Mouse (Mus musculus) adrenal gland, adult (tissue): ENCODE data around the gene Rims1.

ENCODE experiments used
- DNase-seq, 2 experiments: peaks; one replicate each; pipeline ENCODE4 v3.0.0; 2022 to 2023; ENCODE audit warnings: low spot score in 1 of 2; ENCODE audit not compliant: inconsistent age in 2 of 2

Gene Rims1

DNA sequence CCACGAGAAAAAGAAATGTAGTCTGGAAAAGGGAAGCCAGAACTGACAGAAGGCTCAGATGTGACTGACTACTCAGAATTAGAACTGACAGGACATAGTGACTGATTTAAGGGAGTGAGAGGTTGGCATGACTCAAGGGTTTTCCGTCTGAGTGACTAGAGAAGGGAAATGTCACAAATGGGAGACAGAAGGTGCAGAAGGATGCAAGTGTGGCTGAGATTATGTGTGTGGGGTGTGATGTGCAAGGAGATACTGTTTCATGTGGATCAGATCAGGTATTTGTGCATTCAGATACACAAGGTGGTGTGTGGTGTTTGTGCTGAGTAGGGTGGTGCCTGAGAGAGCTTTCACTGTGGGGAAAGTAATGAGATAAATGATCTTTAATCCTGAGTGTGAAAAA lies 96.3 kb downstream of the Rims1 start:
- no peak for DNase-seq

DNA sequence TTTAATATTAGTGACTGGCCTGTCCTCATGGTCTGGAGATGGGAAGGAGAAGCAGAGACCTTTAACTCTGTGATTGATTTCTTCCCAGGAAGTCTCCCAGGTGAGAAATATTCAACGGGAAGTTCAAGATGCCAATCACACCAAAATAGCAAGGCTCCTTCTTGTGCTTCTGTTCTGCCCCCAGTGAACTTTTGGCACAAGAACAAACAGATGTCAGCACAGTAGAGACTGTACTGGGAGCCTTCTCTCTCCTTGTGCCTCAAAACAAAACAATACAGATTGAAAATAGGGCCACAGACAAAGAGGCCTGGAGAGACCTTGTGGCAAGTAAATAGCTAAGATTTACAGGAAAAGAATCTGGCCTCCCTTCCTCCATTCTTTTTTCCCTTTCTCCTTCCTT lies 110.7 kb downstream of the Rims1 start:
- DNase-seq, result no peak

DNA sequence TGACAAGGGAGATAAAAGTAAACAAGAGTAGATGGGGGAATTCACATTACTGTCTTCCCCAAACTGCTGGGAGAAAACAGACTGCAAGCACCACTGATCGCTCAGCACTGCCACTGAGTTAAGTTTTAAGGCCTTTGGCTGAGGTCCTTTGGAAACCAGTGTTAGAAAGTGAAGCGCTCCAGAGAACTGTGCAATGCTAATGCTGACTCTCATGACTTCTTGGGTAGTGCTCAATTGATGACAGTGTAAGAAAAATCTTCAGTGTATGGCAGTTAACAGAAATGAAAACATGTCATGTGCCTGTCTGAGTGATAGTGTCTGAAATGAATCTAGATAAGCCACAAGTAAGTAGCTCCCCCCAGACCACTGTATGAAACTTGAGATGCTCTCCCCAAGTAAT lies 111.3 kb downstream of the Rims1 start:
- DNase-seq, result no peak

DNA sequence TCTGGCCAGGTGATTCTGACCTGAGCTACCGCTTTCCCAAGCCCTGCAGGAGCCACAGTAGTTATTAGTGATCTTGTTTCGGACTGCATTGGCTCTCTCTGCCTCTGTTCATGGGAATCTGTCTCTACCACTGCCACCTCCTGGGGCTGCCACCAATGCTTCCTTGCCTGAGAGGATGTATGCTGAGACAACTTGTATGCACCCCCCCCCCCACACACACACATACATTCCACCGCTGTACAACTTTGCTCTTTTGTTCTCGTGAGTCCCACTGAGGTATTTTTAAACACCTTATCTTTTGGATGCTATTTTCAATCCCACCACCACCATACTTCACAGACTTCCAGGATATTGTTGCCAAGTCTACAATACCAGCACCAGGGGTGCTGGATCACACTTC lies 122.3 kb downstream of the Rims1 start:
- DNase-seq, result no peak

DNA sequence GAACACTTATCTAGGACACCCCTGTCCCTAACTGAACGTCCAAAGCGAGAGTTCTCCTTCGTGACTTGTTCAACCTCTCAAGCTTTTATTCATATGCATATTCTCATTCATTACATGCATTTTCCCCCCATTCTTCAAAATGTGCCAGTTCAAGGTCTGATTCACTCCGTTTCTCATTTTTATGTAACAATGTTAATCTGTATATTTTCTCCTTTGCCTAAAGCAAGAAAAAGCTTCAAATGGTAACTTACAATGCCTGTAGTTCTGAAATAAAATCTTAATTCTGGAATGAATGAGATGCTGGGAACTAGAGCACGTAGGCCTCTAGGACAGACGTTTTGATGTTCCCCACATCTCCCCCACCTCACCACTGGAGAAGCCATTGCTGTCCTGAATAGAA lies 141.6 kb downstream of the Rims1 start:
- DNase-seq, result no peak

DNA sequence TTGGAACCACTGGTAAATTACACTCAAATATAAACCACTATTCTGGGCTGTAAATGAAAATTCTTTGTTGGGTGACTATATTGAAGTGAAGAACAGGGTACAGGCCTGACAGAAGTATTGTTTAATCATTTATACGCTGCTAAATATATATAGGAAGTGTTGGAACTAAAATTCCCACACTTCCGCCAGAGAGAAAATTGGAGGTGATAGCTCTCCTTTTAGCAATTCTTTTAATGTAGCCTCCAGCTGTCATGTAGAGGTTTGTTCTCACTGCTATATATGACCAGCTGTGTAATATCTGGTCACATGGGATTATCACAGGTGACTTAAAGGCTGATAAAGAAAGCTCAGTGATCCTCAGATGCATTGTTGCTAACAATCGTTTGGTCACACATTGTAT lies 144.0 kb downstream of the Rims1 start:
- no peak for DNase-seq

DNA sequence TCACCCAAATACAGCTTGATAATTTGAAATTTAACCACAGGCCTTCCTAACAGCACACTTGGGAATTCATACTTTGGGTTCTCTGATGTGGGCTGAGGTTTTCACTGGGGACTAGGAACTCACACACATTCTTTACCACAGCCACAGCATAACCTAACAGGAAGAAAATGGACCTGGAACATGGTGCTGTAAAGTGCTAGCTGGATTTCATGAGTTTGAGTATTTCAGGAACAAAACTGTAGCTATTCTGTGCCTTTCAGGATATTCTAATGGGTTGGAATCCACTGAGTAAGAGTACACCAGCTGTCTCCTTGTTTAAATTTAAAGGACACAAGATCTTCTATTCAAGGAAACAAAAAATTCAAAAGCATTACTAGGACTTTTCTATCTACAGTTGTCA lies 149.8 kb downstream of the Rims1 start:
- DNase-seq, result no peak

DNA sequence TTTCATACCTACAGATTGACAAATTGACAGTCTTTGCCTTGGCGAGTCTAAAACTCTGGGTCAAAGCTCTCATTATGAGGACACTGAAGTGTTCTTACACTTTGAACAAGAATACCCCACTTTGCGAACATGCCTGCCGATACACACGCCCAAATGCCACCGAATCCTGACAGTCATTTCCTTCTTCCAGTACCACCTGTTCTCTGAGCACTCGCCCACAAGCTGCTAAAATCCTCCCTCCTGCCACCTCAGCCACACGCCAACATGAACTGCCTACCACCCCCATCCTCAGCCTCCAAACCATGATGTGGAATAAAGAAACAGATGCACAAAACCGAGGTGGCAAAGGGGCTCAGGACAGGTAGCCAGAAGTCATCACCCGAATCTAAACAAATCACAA lies 150.9 kb downstream of the Rims1 start:
- DNase-seq, result no peak

DNA sequence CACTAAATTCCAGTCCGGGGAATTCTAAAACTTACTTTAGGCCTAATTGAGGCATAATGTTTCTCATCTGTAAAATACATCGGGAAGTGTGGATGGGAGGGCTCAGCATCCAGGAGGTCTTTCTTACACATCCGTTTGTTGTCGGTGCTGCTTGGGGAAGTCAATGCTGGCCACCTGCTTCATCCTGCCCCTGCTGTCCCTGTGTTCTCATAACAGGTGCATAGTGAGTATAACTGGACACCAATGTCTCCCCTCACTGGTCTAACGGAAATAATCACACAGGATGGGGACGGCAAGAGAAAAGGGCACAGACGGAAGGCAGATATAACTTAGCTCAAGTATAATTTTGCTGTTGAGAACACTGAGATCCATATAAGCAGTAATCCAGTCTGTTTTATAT lies 155.2 kb downstream of the Rims1 start:
- DNase-seq, result no peak

DNA sequence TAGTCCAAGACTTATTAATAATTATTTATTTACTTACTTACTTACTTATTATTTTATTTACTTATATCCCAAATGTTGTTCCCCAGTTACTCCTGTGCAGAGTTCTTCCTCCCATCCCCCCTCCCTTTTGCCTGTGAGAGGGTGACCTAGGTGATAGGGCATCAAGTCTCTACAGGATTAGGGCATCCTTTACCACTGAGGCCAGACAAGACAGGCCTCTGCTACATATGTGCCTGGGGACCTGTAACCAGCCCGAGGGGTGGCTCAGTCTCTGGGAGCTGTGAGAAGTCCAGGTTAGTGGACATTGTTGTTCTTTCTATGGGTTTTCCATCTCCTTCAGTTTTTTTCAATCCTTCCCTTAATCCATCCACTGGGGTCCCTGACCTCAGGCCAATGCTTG lies 156.4 kb downstream of the Rims1 start:
- no peak for DNase-seq

DNA sequence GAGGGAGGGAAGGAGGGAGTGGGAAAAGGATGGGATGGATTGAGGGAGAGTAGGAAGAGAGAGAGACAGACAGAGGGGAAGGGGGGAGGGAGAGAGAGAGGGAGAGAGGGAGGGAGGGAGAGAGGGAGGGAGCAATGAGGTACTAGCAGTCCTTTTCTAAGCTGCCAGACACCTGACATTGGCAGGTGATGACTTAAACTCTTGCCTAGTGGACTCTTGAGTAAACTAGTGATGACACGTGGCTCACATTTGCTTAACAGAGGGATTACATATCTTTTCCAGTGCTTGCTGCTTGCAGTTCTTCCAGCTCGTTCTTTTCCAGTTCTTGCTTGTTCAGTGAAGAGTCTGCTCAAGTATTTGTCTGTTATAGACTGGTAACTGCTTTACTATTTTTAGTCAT lies 160.5 kb downstream of the Rims1 start:
- DNase-seq, result no peak

DNA sequence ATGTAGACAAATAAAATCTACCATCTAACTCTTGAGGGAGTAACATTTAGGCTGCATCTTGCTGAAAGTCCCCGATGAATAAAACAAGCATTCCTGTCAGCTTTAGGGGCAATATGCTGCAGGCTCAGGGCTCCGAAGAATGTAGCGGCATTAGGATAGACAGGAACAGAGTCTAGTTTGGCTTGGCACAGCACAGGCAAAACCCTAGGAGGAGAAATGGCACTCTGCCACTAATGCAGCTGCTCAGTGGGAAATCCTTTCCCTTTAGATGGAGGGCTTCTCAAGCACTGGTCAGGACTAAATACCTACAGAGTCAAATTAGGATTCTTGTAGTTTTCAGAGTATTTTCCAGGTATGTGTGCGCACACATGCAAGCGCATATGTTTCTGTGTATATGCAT lies 165.2 kb downstream of the Rims1 start:
- DNase-seq, result no peak

DNA sequence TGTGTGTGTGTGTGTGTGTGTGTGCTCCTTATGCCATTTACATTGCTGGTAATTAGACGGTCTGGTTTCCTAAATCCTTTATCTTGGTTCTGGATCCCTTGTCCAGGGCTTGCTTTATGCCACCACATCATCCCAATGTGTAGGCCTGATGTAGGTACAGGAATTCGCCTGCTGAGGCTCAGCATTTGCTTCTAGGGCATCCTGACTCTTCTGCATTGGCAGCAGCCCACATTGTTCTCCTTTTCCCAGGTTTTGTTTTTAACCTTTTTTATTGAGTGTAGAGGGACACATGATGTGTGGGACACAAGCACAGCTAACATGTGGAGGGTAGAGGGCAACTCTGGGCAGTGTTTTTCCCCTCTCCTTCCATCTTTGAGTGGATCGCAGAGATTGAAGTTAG lies 166.1 kb downstream of the Rims1 start:
- no peak for DNase-seq

DNA sequence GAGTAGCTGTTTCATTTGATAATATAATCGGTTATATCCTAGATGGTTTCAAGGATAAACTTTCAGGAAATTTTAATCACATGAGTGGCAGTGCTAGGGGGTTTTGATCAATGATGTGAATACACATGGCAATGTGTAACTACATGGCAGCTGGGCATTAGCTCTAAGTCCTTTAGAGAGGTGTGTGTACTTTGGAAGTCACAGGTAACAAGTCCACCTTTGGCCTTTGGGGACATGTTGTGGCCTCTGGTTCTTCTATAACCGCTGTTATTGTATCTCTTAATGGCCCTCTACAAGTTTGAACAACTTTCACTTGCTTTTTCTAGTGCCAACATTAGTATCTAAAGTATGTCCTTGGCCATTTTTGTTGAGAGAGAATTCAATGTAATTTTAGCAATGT lies 171.9 kb downstream of the Rims1 start:
- no peak for DNase-seq

DNA sequence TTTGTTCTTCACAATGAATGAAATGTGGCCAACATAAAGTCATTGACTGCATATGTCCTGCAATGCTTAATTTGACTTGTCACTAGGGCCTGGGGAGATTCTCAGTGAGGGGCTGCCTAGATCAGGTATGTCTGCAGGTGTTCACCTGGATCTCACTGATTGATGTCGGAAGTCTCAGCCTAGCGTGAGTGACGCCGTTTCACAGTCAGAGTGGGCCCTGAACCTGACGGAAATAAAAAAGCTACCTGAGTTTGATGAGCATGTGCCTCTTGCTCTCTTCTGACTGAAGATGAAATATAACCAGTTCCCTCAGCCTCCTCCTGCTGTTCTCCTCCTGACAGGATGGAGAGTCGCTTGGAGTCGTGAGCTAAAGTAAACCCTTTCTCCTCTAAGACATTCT lies 173.2 kb downstream of the Rims1 start:
- no peak for DNase-seq

DNA sequence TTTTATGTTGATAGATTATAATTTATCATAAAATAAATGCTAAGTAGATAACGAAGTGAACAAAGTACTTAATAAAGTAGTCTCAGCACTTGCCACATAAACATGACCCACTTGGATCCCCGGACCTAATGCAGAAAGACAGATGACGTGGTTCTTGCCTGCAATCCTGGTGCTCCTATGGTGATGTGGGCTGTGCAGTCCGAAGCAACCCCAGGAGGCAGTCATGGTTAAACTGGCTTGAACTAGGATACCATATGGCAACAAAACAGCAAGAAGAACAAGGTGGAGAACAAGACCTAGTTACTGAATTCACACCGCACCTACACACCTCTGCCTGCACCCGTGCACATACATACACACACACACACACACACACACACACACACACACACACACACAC lies 173.8 kb downstream of the Rims1 start:
- DNase-seq, result no peak

DNA sequence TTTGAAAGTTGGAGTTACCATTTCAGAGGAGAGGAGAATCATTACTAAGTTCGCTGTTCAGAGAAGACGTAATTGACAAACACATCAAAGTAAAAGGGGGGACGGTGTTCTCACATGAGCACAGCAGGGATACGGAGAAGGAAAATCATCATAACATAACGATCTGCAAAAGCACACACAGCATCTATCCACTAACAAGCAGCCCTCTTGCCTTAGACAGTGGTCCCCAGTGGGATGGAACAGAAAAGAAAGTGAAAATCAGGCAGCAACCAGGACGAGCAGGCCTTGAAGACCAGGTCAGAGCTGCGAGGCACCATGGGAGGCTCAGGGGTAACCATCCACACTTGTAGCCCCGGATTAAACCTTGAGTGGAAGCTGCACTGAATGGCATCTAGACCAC lies 176.8 kb downstream of the Rims1 start:
- no peak for DNase-seq

DNA sequence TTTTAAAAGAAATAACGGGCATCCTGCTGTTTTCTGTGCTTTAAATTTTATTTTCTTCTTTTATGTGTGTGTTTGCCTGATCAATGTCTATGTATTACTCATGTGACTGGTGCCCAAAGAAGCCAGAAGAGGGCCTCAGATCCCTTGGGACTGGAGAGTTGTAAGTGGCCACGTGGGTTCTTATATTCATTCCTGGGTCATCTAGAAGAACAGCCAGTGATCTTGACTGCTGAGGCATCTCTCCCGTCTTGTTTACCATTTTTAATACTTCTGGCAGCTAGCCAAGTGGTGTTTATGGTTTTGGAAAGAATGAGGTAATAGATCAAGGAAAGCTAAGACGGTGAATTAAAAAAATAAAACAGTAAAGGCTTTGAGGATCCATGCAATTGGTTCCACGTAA lies 178.8 kb downstream of the Rims1 start:
- DNase-seq, result no peak

DNA sequence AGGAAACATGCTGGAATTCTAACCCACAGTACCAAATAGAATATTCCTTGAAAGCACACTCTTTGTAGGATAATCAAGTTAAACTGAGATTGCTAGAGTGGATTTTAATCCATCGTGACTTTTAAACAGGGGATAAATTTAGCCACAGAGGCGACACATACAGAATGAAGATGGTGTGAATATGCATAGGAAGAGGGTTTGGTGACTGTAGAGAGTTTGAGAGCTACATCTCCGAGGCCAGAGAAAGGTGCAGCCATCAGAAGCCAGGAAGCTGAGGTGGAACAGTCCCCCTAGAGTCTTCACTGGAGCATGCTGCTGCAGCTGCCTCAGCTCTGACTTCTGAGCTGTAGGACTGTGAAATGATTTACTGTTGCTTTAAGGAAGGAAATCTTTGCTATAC lies 179.5 kb downstream of the Rims1 start:
- DNase-seq, result no peak

DNA sequence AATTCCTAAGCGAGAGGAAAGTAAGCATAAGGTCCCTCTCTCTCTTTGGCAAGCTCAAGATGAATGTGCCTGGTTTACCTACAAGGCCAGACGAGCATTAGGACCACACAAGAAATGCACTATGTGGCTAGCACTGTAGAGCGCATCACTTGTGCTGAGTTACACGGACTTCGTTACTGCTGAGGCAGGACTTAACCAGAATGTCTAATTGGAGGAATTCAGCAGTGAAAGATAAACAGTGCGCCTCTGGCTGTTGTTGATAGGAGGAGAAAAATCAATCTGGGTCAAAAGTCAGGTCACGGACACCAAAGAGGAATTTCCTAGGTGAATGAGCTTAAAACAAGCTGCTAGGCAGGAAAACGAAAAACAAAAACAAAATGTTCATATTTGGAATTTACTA lies 185.0 kb downstream of the Rims1 start:
- no peak for DNase-seq

DNA sequence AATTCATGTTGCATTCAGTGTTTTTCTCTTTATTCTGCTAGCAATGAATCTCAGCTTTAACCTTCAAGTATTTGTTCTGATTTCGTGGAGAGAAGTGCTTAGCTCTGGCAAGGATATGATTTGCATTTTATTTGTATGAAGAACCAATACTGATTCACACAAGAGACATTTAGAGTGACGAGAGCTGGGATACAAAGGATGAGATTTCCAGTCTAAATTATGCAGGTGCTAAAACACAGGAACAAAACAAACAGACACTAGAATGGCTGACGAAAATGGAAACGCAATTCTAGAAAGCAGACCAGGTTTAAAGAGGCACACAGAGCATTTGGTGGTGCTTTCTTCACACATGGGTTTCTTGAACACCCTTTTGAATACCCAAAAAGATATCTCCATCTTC lies 190.2 kb downstream of the Rims1 start:
- DNase-seq, result no peak

DNA sequence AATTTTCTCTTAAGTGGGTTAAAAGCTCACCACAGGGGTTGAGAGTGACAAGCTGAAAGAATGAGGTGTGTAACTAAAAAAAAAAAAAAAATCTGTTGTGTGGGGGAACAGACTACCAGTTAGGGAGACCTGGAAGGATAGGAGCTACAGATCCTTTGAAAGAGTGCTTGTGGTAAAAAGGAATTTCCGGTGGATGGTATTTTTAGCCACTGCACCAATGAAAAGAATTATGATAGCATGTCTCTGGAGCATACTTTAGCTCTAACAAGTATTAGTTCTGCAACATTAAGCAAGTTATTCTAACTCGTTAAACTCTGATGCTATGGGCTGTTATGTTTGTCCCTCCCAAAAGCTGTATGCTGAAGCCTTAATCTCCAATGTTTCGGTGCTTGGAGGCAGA lies 192.2 kb downstream of the Rims1 start:
- DNase-seq, result no peak

DNA sequence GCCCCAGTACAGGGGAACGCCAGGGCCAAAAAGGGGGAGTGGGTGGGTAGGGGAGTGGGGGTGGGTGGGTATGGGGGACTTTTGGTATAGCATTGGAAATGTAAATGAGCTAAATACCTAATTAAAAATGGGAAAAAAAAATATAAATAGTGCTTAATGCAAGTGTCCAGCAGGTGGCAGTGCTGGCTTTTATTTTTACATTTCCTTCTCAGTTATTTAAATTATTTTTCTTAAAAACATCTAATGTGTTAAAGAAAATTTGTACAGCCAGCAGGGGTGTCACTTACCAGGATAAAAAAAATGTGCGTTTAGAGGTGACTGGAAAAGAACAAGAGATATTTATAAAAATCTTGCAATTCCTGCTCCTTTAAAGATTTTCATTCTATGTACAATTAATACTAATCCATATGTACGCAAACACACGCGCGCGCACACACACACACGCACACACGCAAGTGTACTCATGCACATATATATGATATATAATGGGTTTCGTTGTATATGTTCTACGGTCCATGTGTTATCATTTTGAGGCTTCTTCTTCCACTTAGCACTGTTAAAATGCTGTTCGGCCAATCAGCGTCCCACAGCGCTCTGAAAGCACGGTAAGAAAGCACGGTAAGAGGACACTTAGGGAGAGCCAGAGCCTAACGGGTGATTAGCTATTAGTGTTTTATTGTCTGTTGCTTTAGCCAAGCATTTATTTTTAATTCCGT lies 201.3 kb downstream of the Rims1 start:
- DNase-seq, result peak in 1 of 2 experiments; percentile 26

DNA sequence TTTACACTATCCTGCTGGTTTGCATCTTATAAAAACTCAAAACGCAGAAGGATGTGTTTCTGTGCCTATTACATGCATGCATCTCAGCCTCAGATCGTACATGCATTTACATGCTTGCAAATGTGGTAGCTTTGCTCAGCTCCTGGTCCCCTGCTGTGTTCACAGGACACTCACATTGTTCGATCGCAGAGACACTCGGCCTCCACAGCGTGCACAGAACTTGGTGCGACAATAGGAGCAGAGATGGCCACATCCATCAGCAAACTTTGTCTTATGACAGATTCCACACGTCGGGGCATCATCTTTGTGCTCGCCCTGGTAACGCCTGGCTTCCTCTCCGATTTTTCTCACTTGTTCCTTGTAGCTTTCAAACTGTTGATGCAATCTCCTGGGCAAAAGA lies 209.6 kb downstream of the Rims1 start:
- no peak for DNase-seq
